Mouse (Mus musculus) heart, adult 9 months (tissue): ENCODE results near the gene Mxd3.

Experiments used
- DNase-seq, 2 experiments: peaks; one replicate each; pipeline ENCODE4 v3.0.0; 2022; ENCODE audit warnings: low spot score in 2 of 2

Gene Mxd3

GRCm38 (mm10) chr13:55329683-55330566 is at the start of gene Mxd3:
TSS of gene Mxd3 (minus strand) at chr13:55329823.
- peak; percentile 82 to 83 for DNase-seq

- no peak for DNase-seq
These were observed 49.4 kb upstream of the Mxd3 start for GRCm38 (mm10) chr13:55378907-55379580.

- DNase-seq: no peak
These were observed 46.3 kb upstream of the Mxd3 start for GRCm38 (mm10) chr13:55375877-55376276.

- DNase-seq: no peak
These were observed 44.7 kb upstream of the Mxd3 start for GRCm38 (mm10) chr13:55374206-55374924.

- DNase-seq: no peak
These were observed 42.1 kb upstream of the Mxd3 start for GRCm38 (mm10) chr13:55371740-55372139.

GRCm38 (mm10) chr13:55371007-55371681 is 41.5 kb upstream of the Mxd3 start:
- DNase-seq: peak; percentile 14 to 46

- DNase-seq: peak; percentile 22 to 32
These were observed 40.6 kb upstream of the Mxd3 start for GRCm38 (mm10) chr13:55370234-55370633.

GRCm38 (mm10) chr13:55369531-55370114 is 40.0 kb upstream of the Mxd3 start, which contains the start of gene Rgs14:
TSS of gene Rgs14 (plus strand) at chr13:55369732.
- DNase-seq: peak; percentile 7 to 59

- DNase-seq: no peak
These were observed 38.8 kb upstream of the Mxd3 start for GRCm38 (mm10) chr13:55368401-55368800.

- DNase-seq: peak; percentile 99
These were observed 32.9 kb upstream of the Mxd3 start, which contains the start of gene Lman2 for GRCm38 (mm10) chr13:55362453-55363060. TSS of gene Lman2 (minus strand) at chr13:55362783.

GRCm38 (mm10) chr13:55361974-55362452 is 32.4 kb upstream of the Mxd3 start:
- DNase-seq: peak in 1 of 2 experiments; percentile 10

GRCm38 (mm10) chr13:55361145-55361544 is 31.5 kb upstream of the Mxd3 start:
- DNase-seq: no peak

GRCm38 (mm10) chr13:55346745-55347144 is 17.1 kb upstream of the Mxd3 start:
- DNase-seq: no peak

GRCm38 (mm10) chr13:55344286-55344685 is 14.7 kb upstream of the Mxd3 start:
- DNase-seq: no peak

GRCm38 (mm10) chr13:55342469-55342868 is 12.8 kb upstream of the Mxd3 start:
- DNase-seq: no peak

- DNase-seq: no peak
These were observed 9.6 kb upstream of the Mxd3 start for GRCm38 (mm10) chr13:55339259-55339658.

GRCm38 (mm10) chr13:55338131-55339054 is 8.8 kb upstream of the Mxd3 start:
- DNase-seq: no peak

GRCm38 (mm10) chr13:55337341-55337975 is 7.8 kb upstream of the Mxd3 start:
- no peak for DNase-seq

- DNase-seq: no peak
These were observed 6.1 kb upstream of the Mxd3 start for GRCm38 (mm10) chr13:55335701-55336100.
